Mouse (Mus musculus): ENCODE data around the gene 1700029F12Rik. TPM values are rescaled to one million over a fixed set of nuclear protein-coding genes. Genes with fewer than 3 reads are reported as not detected.
"Not testable (repeated sequence)": the region's sequence is repeated elsewhere in the genome, so short reads cannot be mapped to it uniquely, and the experiment has no call there.

1700029F12Rik gene
- polyA plus RNA-seq, 1 experiment: not detected

DNA sequence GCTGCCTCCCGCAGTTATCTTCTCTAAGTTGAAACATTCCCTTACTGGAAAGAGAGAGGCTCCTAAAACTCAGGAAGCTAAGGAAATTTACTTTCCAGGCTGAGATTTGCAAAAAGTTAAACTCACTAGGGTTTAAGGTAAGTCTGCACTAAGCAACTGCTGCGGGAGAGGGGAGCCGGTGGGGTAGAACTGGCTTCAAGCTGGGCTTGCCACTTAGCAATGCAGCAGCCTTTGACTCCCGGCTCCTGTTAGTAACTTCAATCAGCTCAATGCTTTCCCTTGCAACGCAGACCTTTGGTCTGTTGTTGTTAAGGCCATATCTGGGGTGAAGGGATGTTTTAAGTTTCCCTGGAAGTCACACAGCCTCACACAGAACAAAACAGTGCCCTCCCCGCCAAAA, 33.5 kb upstream of the 1700029F12Rik start:
- H3K27me3 ChIP-seq (ENCODE audit: control insufficient read depth): peaks cover 25% of the 10 kb centered on the region
- H3K36me3 ChIP-seq (ENCODE audit: control insufficient read depth): no peaks in the 10 kb centered on the region; the same call in 1 of the 2 replicates
- TF ChIP-seq TAL1 (IDR thresholded peaks at IDR 0.05; ENCODE audit: low read length) (no peak), GATA1 (IDR thresholded peaks at IDR 0.05; ENCODE audit: low read length) (no peak)
- H3K4me1 ChIP-seq (ENCODE audit: control insufficient read depth): peaks cover 84% of the 10 kb centered on the region
- H3K9me3 ChIP-seq (ENCODE audit: control insufficient read depth, low read length): no peaks in the 10 kb centered on the region
- peak overlapping the region; percentile 72 for H3K4me3 ChIP-seq (replicated peaks)

- Histone ChIP-seq H3K4me1 (ENCODE audit: control insufficient read depth) (peaks cover 83% of the 10 kb centered on the region), H3K36me3 (ENCODE audit: control insufficient read depth) (no peaks in the 10 kb centered on the region; the same call in 1 of the 2 replicates), H3K4me3 (replicated peaks) (peak within 1 kb of the TSS; percentile 72), H3K9me3 (ENCODE audit: control insufficient read depth, low read length) (no peaks in the 10 kb centered on the region), H3K27me3 (ENCODE audit: control insufficient read depth) (peaks cover 17% of the 10 kb centered on the region)
- TF ChIP-seq TAL1 (IDR thresholded peaks at IDR 0.05; ENCODE audit: low read length) (peak; percentile 81), GATA1 (IDR thresholded peaks at IDR 0.05; ENCODE audit: low read length) (peak; percentile 84)
Observed at GRCm38 (mm10) chr13:97066649-97067550, 32.7 kb upstream of the 1700029F12Rik start, which contains the start of gene Fam169a. Fam169a (plus strand) TSS chr13:97067286.

DNA sequence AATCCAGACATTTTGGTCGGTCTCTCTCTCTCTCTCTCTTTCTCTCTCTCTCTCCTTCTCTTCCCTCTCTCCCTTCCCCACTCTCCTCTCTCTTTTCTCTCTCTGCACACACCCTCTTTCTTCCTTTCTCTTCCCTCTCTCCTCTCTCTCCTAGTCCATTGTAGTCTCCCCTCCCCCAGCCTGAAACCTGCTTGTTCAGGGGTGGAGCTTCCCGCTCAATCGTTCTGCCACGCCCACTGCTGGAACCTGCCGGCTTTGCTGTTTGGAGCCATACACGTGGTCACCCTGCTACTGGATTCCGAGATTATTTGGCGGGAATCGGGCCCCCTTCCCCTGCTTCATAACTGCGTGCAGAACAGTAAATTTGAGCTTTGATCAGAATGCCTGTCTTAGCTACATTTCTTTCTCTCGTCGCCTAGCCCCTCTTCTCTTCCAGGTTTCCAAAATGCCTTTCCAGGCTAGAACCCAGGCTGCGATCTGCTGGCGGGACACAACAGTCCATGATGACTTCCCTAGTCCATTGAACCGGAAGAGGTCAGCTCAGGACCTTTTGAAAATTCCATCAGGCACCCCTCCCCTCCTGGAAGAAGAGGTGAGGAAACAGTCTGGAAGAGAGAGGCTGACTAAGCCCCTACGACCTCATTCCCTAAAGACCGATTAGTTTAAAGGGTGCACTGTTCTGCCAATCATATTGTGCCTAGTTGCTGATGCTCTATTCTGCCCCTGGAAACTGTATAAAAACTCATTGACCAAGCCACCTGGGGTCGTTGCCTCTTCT, 30.9 kb upstream of the 1700029F12Rik start:
- not testable (repeated sequence) for H3K27me3 ChIP-seq (ENCODE audit: control insufficient read depth); H3K9me3 ChIP-seq (ENCODE audit: control insufficient read depth, low read length); H3K36me3 ChIP-seq (ENCODE audit: control insufficient read depth)
- H3K4me3 ChIP-seq (replicated peaks): peak overlapping the region; percentile 53
- peaks cover 82% of the 10 kb centered on the region for H3K4me1 ChIP-seq (ENCODE audit: control insufficient read depth)

- Histone ChIP-seq H3K4me3 (replicated peaks) (peak overlapping the region; percentile 51), H3K4me1 (ENCODE audit: control insufficient read depth) (peaks cover 78% of the 10 kb centered on the region), H3K36me3 (ENCODE audit: control insufficient read depth) (no peaks in the 10 kb centered on the region; the same call in 1 of the 2 replicates), H3K27me3 (ENCODE audit: control insufficient read depth) (no peaks in the 10 kb centered on the region), H3K9me3 (ENCODE audit: control insufficient read depth, low read length) (no peaks in the 10 kb centered on the region)
- TF ChIP-seq TAL1 (IDR thresholded peaks at IDR 0.05; ENCODE audit: low read length) (no peak), GATA1 (IDR thresholded peaks at IDR 0.05; ENCODE audit: low read length) (no peak)
Observed at GRCm38 (mm10) chr13:97064413-97064812, 30.3 kb upstream of the 1700029F12Rik start.

- Histone ChIP-seq H3K9me3 (ENCODE audit: control insufficient read depth, low read length) (no peaks in the 10 kb centered on the region), H3K36me3 (ENCODE audit: control insufficient read depth) (no peaks in the 10 kb centered on the region; the same call in 1 of the 2 replicates), H3K4me3 (replicated peaks) (no peak overlapping the region), H3K4me1 (ENCODE audit: control insufficient read depth) (peaks cover 71% of the 10 kb centered on the region), H3K27me3 (ENCODE audit: control insufficient read depth) (no peaks in the 10 kb centered on the region)
- TF ChIP-seq TAL1 (IDR thresholded peaks at IDR 0.05; ENCODE audit: low read length) (no peak), GATA1 (IDR thresholded peaks at IDR 0.05; ENCODE audit: low read length) (no peak)
Observed at GRCm38 (mm10) chr13:97063431-97063830, 29.3 kb upstream of the 1700029F12Rik start.

GRCm38 (mm10) chr13:97062151-97062550, 28.0 kb upstream of the 1700029F12Rik start:
- Histone ChIP-seq H3K9me3 (ENCODE audit: control insufficient read depth, low read length) (no peaks in the 10 kb centered on the region), H3K4me3 (replicated peaks) (no peak overlapping the region), H3K27me3 (ENCODE audit: control insufficient read depth) (no peaks in the 10 kb centered on the region), H3K36me3 (ENCODE audit: control insufficient read depth) (no peaks in the 10 kb centered on the region; the same call in 1 of the 2 replicates), H3K4me1 (ENCODE audit: control insufficient read depth) (peaks cover 67% of the 10 kb centered on the region)
- TF ChIP-seq GATA1 (IDR thresholded peaks at IDR 0.05; ENCODE audit: low read length) (no peak), TAL1 (IDR thresholded peaks at IDR 0.05; ENCODE audit: low read length) (no peak)

DNA sequence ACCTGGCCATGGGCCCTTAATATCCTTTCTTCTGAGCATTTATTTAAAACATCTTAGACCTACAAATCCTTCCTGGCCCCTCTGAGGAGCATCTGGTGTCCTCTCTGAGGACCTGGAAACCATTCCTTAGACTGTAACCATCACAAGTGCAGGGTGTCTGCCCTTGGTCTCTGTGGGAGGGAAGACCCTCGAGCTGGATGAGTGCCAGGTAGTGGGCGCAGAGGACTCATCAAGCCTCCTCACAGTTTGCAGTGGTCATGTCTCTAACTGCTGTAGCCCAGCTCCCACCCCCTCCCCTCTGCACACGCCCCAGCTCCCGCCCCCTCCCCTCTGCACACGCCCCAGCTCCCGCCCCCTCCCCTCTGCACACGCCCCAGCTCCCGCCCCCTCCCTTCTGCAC, 26.2 kb upstream of the 1700029F12Rik start:
- Histone ChIP-seq H3K9me3 (ENCODE audit: control insufficient read depth, low read length) (no peaks in the 10 kb centered on the region), H3K36me3 (ENCODE audit: control insufficient read depth) (no peaks in the 10 kb centered on the region; the same call in 1 of the 2 replicates), H3K27me3 (ENCODE audit: control insufficient read depth) (no peaks in the 10 kb centered on the region), H3K4me3 (replicated peaks) (no peak overlapping the region), H3K4me1 (ENCODE audit: control insufficient read depth) (peaks cover 51% of the 10 kb centered on the region)
- TF ChIP-seq GATA1 (IDR thresholded peaks at IDR 0.05; ENCODE audit: low read length): no peak
- TF ChIP-seq TAL1 (IDR thresholded peaks at IDR 0.05; ENCODE audit: low read length): no peak

- Histone ChIP-seq H3K9me3 (ENCODE audit: control insufficient read depth, low read length) (no peaks in the 10 kb centered on the region), H3K27me3 (ENCODE audit: control insufficient read depth) (no peaks in the 10 kb centered on the region), H3K4me1 (ENCODE audit: control insufficient read depth) (peaks cover 45% of the 10 kb centered on the region), H3K36me3 (ENCODE audit: control insufficient read depth) (no peaks in the 10 kb centered on the region; the same call in 1 of the 2 replicates), H3K4me3 (replicated peaks) (no peak overlapping the region)
- no peak for TF ChIP-seq TAL1 (IDR thresholded peaks at IDR 0.05; ENCODE audit: low read length)
- TF ChIP-seq GATA1 (IDR thresholded peaks at IDR 0.05; ENCODE audit: low read length): no peak
Observed at GRCm38 (mm10) chr13:97059746-97060145, 25.6 kb upstream of the 1700029F12Rik start.

GRCm38 (mm10) chr13:97057817-97058216, 23.7 kb upstream of the 1700029F12Rik start:
- no peak for TF ChIP-seq GATA1 (IDR thresholded peaks at IDR 0.05; ENCODE audit: low read length)
- no peak for TF ChIP-seq TAL1 (IDR thresholded peaks at IDR 0.05; ENCODE audit: low read length)
- peaks cover 28% of the 10 kb centered on the region for H3K4me1 ChIP-seq (ENCODE audit: control insufficient read depth)

More at GRCm38 (mm10) chr13:97057817-97058216, 23.7 kb upstream of the 1700029F12Rik start:
- no peaks in the 10 kb centered on the region for H3K36me3 ChIP-seq (ENCODE audit: control insufficient read depth)
- H3K9me3 ChIP-seq (ENCODE audit: control insufficient read depth, low read length): no peaks in the 10 kb centered on the region
- peaks cover 2% of the 10 kb centered on the region; the same call in 1 of the 2 replicates for H3K27me3 ChIP-seq (ENCODE audit: control insufficient read depth)
- no peak overlapping the region for H3K4me3 ChIP-seq (replicated peaks)

All from erythroblast, embryonic 14.5 days (primary cell).